Mouse (Mus musculus): Measurements from ENCODE around the gene Ctso.

Gene Ctso

GRCm38 (mm10) chr3:81951785-81952184 is 19.4 kb downstream of the Ctso start:
- no peak for DNase-seq (ENCODE audit: low read depth, low spot score)

- no peak for DNase-seq (ENCODE audit: low read depth, low spot score)
Observed at GRCm38 (mm10) chr3:81957484-81957883, 25.1 kb downstream of the Ctso start.

GRCm38 (mm10) chr3:81961336-81961735 is 28.9 kb downstream of the Ctso start:
- DNase-seq (ENCODE audit: low read depth, low spot score): no peak

- peak; percentile 81 for DNase-seq (ENCODE audit: low read depth, low spot score)
Observed at GRCm38 (mm10) chr3:81963768-81964167, 31.4 kb downstream of the Ctso start.

- peak; percentile 83 for DNase-seq (ENCODE audit: low read depth, low spot score)
Observed at GRCm38 (mm10) chr3:81964596-81964995, 32.2 kb downstream of the Ctso start.

GRCm38 (mm10) chr3:81975607-81976006 is 43.2 kb downstream of the Ctso start:
- peak; percentile 18 for DNase-seq (ENCODE audit: low read depth, low spot score)

- DNase-seq (ENCODE audit: low read depth, low spot score): no peak
Observed at GRCm38 (mm10) chr3:81976102-81976501, 43.7 kb downstream of the Ctso start, which contains the start of gene Tdo2. TSS of gene Tdo2 (minus strand) at chr3:81976202.

GRCm38 (mm10) chr3:81981576-81981975 is 49.2 kb downstream of the Ctso start:
- DNase-seq (ENCODE audit: low read depth, low spot score): no peak

GRCm38 (mm10) chr3:81981990-81982389 is 49.6 kb downstream of the Ctso start, which contains the start of gene Asic5:
TSS of gene Asic5 (plus strand) at chr3:81982290.
- DNase-seq (ENCODE audit: low read depth, low spot score): no peak

GRCm38 (mm10) chr3:81983120-81983895 is 50.9 kb downstream of the Ctso start:
- DNase-seq (ENCODE audit: low read depth, low spot score): no peak

- DNase-seq (ENCODE audit: low read depth, low spot score): no peak
Observed at GRCm38 (mm10) chr3:81985100-81985499, 52.7 kb downstream of the Ctso start.

GRCm38 (mm10) chr3:81986103-81986502 is 53.7 kb downstream of the Ctso start:
- no peak for DNase-seq (ENCODE audit: low read depth, low spot score)

- no peak for DNase-seq (ENCODE audit: low read depth, low spot score)
Observed at GRCm38 (mm10) chr3:81987628-81988027, 55.2 kb downstream of the Ctso start.

- DNase-seq (ENCODE audit: low read depth, low spot score): no peak
Observed at GRCm38 (mm10) chr3:81989692-81990141, 57.3 kb downstream of the Ctso start.

GRCm38 (mm10) chr3:81990531-81990930 is 58.1 kb downstream of the Ctso start:
- DNase-seq (ENCODE audit: low read depth, low spot score): no peak

GRCm38 (mm10) chr3:81995371-81995770 is 63.0 kb downstream of the Ctso start:
- no peak for DNase-seq (ENCODE audit: low read depth, low spot score)

GRCm38 (mm10) chr3:81995988-81996387 is 63.6 kb downstream of the Ctso start:
- DNase-seq (ENCODE audit: low read depth, low spot score): peak; percentile 69

Data from brain, adult 2 months (tissue).